Mouse (Mus musculus) cerebellum, postnatal 25 days (tissue): ENCODE measurements around the gene Kdm5c.

Experiments used
- DNase-seq, 2 experiments: peaks; one replicate each; pipeline ENCODE4 v3.0.0; 2021; ENCODE audit warnings: mixed read lengths in 2 of 2

The Kdm5c gene

GRCm38 (mm10) chrX:152232781-152233763 is at the start of gene Kdm5c:
Kdm5c (plus strand) TSS chrX:152233020.
- DNase-seq: peak; percentile 95 to 97

- no peak for DNase-seq
Measured at GRCm38 (mm10) chrX:152187151-152187550, 45.7 kb upstream of the Kdm5c start.

- DNase-seq: no peak
Measured at GRCm38 (mm10) chrX:152191266-152191665, 41.6 kb upstream of the Kdm5c start.

GRCm38 (mm10) chrX:152197814-152198648 is 34.8 kb upstream of the Kdm5c start:
- no peak for DNase-seq

GRCm38 (mm10) chrX:152201737-152202421 is 30.9 kb upstream of the Kdm5c start:
- DNase-seq: peak; percentile 51 to 64

GRCm38 (mm10) chrX:152202422-152203103 is 30.3 kb upstream of the Kdm5c start:
- DNase-seq: no peak

- no peak for DNase-seq
Measured at GRCm38 (mm10) chrX:152203247-152203646, 29.6 kb upstream of the Kdm5c start.

- DNase-seq: no peak
Measured at GRCm38 (mm10) chrX:152205486-152205885, 27.3 kb upstream of the Kdm5c start.

GRCm38 (mm10) chrX:152214703-152215102 is 18.1 kb upstream of the Kdm5c start:
- no peak for DNase-seq

GRCm38 (mm10) chrX:152218529-152218928 is 14.3 kb upstream of the Kdm5c start:
- no peak for DNase-seq

GRCm38 (mm10) chrX:152221721-152222120 is 11.1 kb upstream of the Kdm5c start:
- DNase-seq: peak; percentile 42 to 55

- peak; percentile 41 to 54 for DNase-seq
Measured at GRCm38 (mm10) chrX:152222226-152222625, 10.6 kb upstream of the Kdm5c start.

- no peak for DNase-seq
Measured at GRCm38 (mm10) chrX:152223313-152223712, 9.5 kb upstream of the Kdm5c start.

GRCm38 (mm10) chrX:152224280-152224679 is 8.5 kb upstream of the Kdm5c start:
- no peak for DNase-seq

GRCm38 (mm10) chrX:152234125-152234524 is 1.3 kb downstream of the Kdm5c start:
- no peak for DNase-seq

GRCm38 (mm10) chrX:152235758-152236157 is 2.9 kb downstream of the Kdm5c start:
- DNase-seq: no peak

- peak in 1 of 2 experiments; percentile 27 for DNase-seq
Measured at GRCm38 (mm10) chrX:152243140-152243539, 10.3 kb downstream of the Kdm5c start.

GRCm38 (mm10) chrX:152244492-152245189 is 11.8 kb downstream of the Kdm5c start:
- DNase-seq: no peak

GRCm38 (mm10) chrX:152271189-152271588 is 38.4 kb downstream of the Kdm5c start:
- DNase-seq: no peak

- DNase-seq: no peak
Measured at GRCm38 (mm10) chrX:152279384-152279783, 46.6 kb downstream of the Kdm5c start.

- DNase-seq: no peak
Measured at GRCm38 (mm10) chrX:152284746-152285145, 51.9 kb downstream of the Kdm5c start.
